ENCODE assay signal across 28 mouse cellular contexts in genomic region chr12:79060134-79060533, GRCm38 (mm10). TPM values are rescaled to one million over a fixed set of nuclear protein-coding genes. Genes with fewer than 3 reads are reported as not detected.
DNase-seq lines count a peak whose midpoint lies in the region; ATAC-seq lines count a peak whose summit lies in the region.
"Had no signal": no experiment of that assay in that cellular context is flagged by ENCODE, and none has a peak within 500 bp of the region (broad histone marks: within the 10 kb centered on the region; RNA-seq: fewer than 3 reads in every experiment).

No protein-coding gene starts in this region.

- no peaks in the 10 kb centered on the region for H3K27me3 ChIP-seq in intestine, embryonic 16.5 days (replicated peaks; ENCODE audit: control insufficient read depth, insufficient read depth, low read length)
- no peaks in the 10 kb centered on the region for H3K27me3 ChIP-seq in lung, embryonic 16.5 days (ENCODE audit: control insufficient read depth, insufficient read depth, low read depth, low read length)
- H3K27me3 ChIP-seq in stomach, embryonic 15.5 days (replicated peaks): no peaks in the 10 kb centered on the region
- H3K27me3 ChIP-seq: forebrain, embryonic 13.5 days; hindbrain, embryonic 15.5 days; limb, embryonic 15.5 days; liver, embryonic 13.5 days; midbrain, embryonic 15.5 days; neural tube, embryonic 12.5 days had no signal

- no peak overlapping the region for H3K9ac ChIP-seq in intestine, embryonic 16.5 days (ENCODE audit: low read depth, low read length)
- H3K9ac ChIP-seq in lung, embryonic 16.5 days (ENCODE audit: low read length): no peak overlapping the region
- H3K9ac ChIP-seq in stomach, embryonic 15.5 days: no peak overlapping the region
- H3K9ac ChIP-seq: forebrain, embryonic 13.5 days; hindbrain, embryonic 15.5 days; limb, embryonic 15.5 days; liver, embryonic 13.5 days; midbrain, embryonic 15.5 days; neural tube, embryonic 12.5 days had no signal

- WGBS in intestine, embryonic 16.5 days: 93% methylated on average over 9 of the region's 9 CpGs
- 69% methylated on average over 9 of the region's 9 CpGs for WGBS in lung, embryonic 16.5 days
- 81% methylated on average over 9 of the region's 9 CpGs for WGBS in stomach, embryonic 15.5 days

- H3K9me3 ChIP-seq in intestine, embryonic 16.5 days (ENCODE audit: control insufficient read depth, low read length): no peaks in the 10 kb centered on the region
- H3K9me3 ChIP-seq in lung, embryonic 16.5 days (ENCODE audit: control insufficient read depth, low read length): no peaks in the 10 kb centered on the region
- no peaks in the 10 kb centered on the region for H3K9me3 ChIP-seq in stomach, embryonic 15.5 days
- H3K9me3 ChIP-seq: forebrain, embryonic 13.5 days; G1E; hindbrain, embryonic 10.5 days; hindbrain, embryonic 15.5 days; limb, embryonic 10.5 days; limb, embryonic 15.5 days; liver, embryonic 13.5 days; midbrain, embryonic 15.5 days; neural tube, embryonic 12.5 days had no signal

- no peak overlapping the region for H3K27ac ChIP-seq in intestine, embryonic 16.5 days (ENCODE audit: low read length)
- H3K27ac ChIP-seq in lung, embryonic 16.5 days (ENCODE audit: low read length): peak overlapping the region; percentile 18; the same call in 1 of the 2 replicates
- peak overlapping the region; percentile 13 for H3K27ac ChIP-seq in stomach, embryonic 15.5 days
- H3K27ac ChIP-seq: forebrain, embryonic 13.5 days; hindbrain, embryonic 10.5 days; hindbrain, embryonic 15.5 days; limb, embryonic 10.5 days; limb, embryonic 15.5 days; liver, embryonic 13.5 days; macrophage; midbrain, embryonic 15.5 days; neural tube, embryonic 12.5 days had no signal

- H3K36me3 ChIP-seq in intestine, embryonic 16.5 days (ENCODE audit: control insufficient read depth, insufficient read depth, low read length): 0 out of 2 replicates have a peak, but pooled peaks cover 2% of the 10 kb centered on the region
- H3K36me3 ChIP-seq in lung, embryonic 16.5 days (ENCODE audit: control insufficient read depth, insufficient read depth, low read length): peaks cover 3% of the 10 kb centered on the region; the same call in 1 of the 2 replicates
- 0 out of 2 replicates have a peak, but pooled peaks cover under 1% of the 10 kb centered on the region for H3K36me3 ChIP-seq in stomach, embryonic 15.5 days
- H3K36me3 ChIP-seq: G1E; liver, embryonic 13.5 days had no signal

- H3K4me1 ChIP-seq in intestine, embryonic 16.5 days (ENCODE audit: control insufficient read depth, insufficient read depth, low read length): peaks cover 5% of the 10 kb centered on the region; the same call in 1 of the 2 replicates
- H3K4me1 ChIP-seq in lung, embryonic 16.5 days (replicated peaks; ENCODE audit: control insufficient read depth, insufficient read depth, low read length): peaks cover 6% of the 10 kb centered on the region; the same call in 1 of the 2 replicates
- peaks cover 13% of the 10 kb centered on the region; the same call in 1 of the 2 replicates for H3K4me1 ChIP-seq in stomach, embryonic 15.5 days
- H3K4me1 ChIP-seq: forebrain, embryonic 13.5 days; hindbrain, embryonic 15.5 days; limb, embryonic 10.5 days; limb, embryonic 15.5 days; midbrain, embryonic 15.5 days; neural tube, embryonic 12.5 days had no signal

- peak; percentile 40 for ATAC-seq in intestine, embryonic 16.5 days
- ATAC-seq in lung, embryonic 16.5 days (ENCODE audit: low read depth): peak; percentile 65
- ATAC-seq in stomach, embryonic 15.5 days (ENCODE audit: insufficient read depth, low FRiP score, low read depth): peak; percentile 71; the same call in 1 of the 2 replicates
- ATAC-seq: forebrain, embryonic 13.5 days; inflammation-experienced regulatory T-cells, adult 6 months; midbrain, embryonic 15.5 days had no signal

- H3K4me3 ChIP-seq in intestine, embryonic 16.5 days (ENCODE audit: low read length): no peak overlapping the region
- no peak overlapping the region for H3K4me3 ChIP-seq in lung, embryonic 16.5 days (ENCODE audit: low read length)
- H3K4me3 ChIP-seq in stomach, embryonic 15.5 days (replicated peaks): no peak overlapping the region
- H3K4me3 ChIP-seq: forebrain, embryonic 13.5 days; hindbrain, embryonic 10.5 days; hindbrain, embryonic 15.5 days; limb, embryonic 10.5 days; limb, embryonic 15.5 days; liver, embryonic 13.5 days; midbrain, embryonic 15.5 days; neural tube, embryonic 12.5 days had no signal

- no peak overlapping the region for H3K4me2 ChIP-seq in intestine, embryonic 16.5 days (ENCODE audit: low read depth, low read length)
- no peak overlapping the region for H3K4me2 ChIP-seq in lung, embryonic 16.5 days (ENCODE audit: low read depth, low read length)
- H3K4me2 ChIP-seq in stomach, embryonic 15.5 days: no peak overlapping the region
- H3K4me2 ChIP-seq: forebrain, embryonic 13.5 days; hindbrain, embryonic 15.5 days; limb, embryonic 15.5 days; liver, embryonic 13.5 days; midbrain, embryonic 15.5 days; neural tube, embryonic 12.5 days had no signal

- intact Hi-C loops in left cerebral cortex, postnatal 25 days (cut with DNase I): no loop called here

- DNase-seq in lung, adult 18-20 months: peak; percentile 26 to 52
- DNase-seq in lung, postnatal 10 days: no peak
- no peak for DNase-seq in left cerebral cortex, postnatal 25 days (ENCODE audit: low spot score in 2 of 2)
- DNase-seq in spleen, adult 12 weeks (ENCODE audit: low spot score): no peak
- DNase-seq: adrenal gland, postnatal 10 days; cerebellum, adult 8-10 months; cerebellum, postnatal 25 days; gastrocnemius, postnatal 10 days; kidney, adult 8-10 months; kidney, postnatal 10 days; layer of hippocampus, postnatal 36 days; liver, embryonic 13.5 days; right cerebral cortex, postnatal 4 days; thymus, adult 2 months; thymus, postnatal 36 days had no signal

RNA-seq across cellular contexts. Expression of gene Pigh, which starts 29.3 kb away (rescaled TPM):
- 26.2 and 27.6 TPM in 2 replicates for polyA plus RNA-seq in intestine, embryonic 16.5 days (2015; fragmentation: Nextera tagmentation; extraction: Ambion mirVana)
- polyA plus RNA-seq in lung, embryonic 16.5 days (2015; fragmentation: Nextera tagmentation; extraction: Ambion mirVana): 25.9 and 26.4 TPM in 2 replicates
- polyA plus RNA-seq in stomach, embryonic 15.5 days (2015; fragmentation: Nextera tagmentation; extraction: Ambion mirVana): 31.7 and 33.0 TPM in 2 replicates
- total RNA-seq in left cerebral cortex, postnatal 25 days (2021): 10 to 100 TPM in 1 of 2 experiments, 1 to 10 TPM in 1; 9.5 to 11.8 TPM

RNA-seq across cellular contexts. Expression of gene Plekhh1, which starts 31.2 kb away (rescaled TPM):
- polyA plus RNA-seq in intestine, embryonic 16.5 days (2015; fragmentation: Nextera tagmentation; extraction: Ambion mirVana): 7.5 and 9.0 TPM in 2 replicates
- polyA plus RNA-seq in lung, embryonic 16.5 days (2015; fragmentation: Nextera tagmentation; extraction: Ambion mirVana): 2.6 and 3.1 TPM in 2 replicates
- 4.9 and 5.5 TPM in 2 replicates for polyA plus RNA-seq in stomach, embryonic 15.5 days (2015; fragmentation: Nextera tagmentation; extraction: Ambion mirVana)
- total RNA-seq in left cerebral cortex, postnatal 25 days (2021): 10 to 100 TPM in 1 of 2 experiments, 1 to 10 TPM in 1; 9.3 to 12.5 TPM

RNA-seq across cellular contexts. Expression of gene Tmem229b, which starts 52.7 kb away (rescaled TPM):
- 5.1 and 5.3 TPM in 2 replicates for polyA plus RNA-seq in intestine, embryonic 16.5 days (2015; fragmentation: Nextera tagmentation; extraction: Ambion mirVana)
- 6.7 and 9.5 TPM in 2 replicates for polyA plus RNA-seq in lung, embryonic 16.5 days (2015; fragmentation: Nextera tagmentation; extraction: Ambion mirVana)
- polyA plus RNA-seq in stomach, embryonic 15.5 days (2015; fragmentation: Nextera tagmentation; extraction: Ambion mirVana): 6.1 and 6.5 TPM in 2 replicates
- 10 to 100 TPM; 37.8 to 39.4 TPM for total RNA-seq in left cerebral cortex, postnatal 25 days (2021)

Comparison
In these comparisons a context has a peak if more than half of its experiments do, and no peak if none do; other contexts are left out.
1. DNase-seq: peak in lung, adult 18-20 months (2 of 2); none in lung, postnatal 10 days (single experiment), left cerebral cortex, postnatal 25 days (0 of 2) and spleen, adult 12 weeks (single experiment).
2. Peak in every context shown above with its lines, with median percentiles within 50 percentile points of each other: ATAC-seq.